Mouse (Mus musculus): ENCODE measurements around the gene Wdr95. TPM values are rescaled to one million over a fixed set of nuclear protein-coding genes. Genes with fewer than 3 reads are reported as not detected.

Gene Wdr95
- total RNA-seq, 2 experiments from 2014 or later, result not detected

- intact Hi-C loops (cut with DNase I), result no loop called here
- peak; percentile 76 to 77 for DNase-seq
Measured at GRCm38 (mm10) chr5:149566957-149567356, 38.5 kb downstream of the Wdr95 start.

- no peak for DNase-seq
- intact Hi-C loops (cut with DNase I), result no loop called here
Measured at GRCm38 (mm10) chr5:149568993-149569392, 40.5 kb downstream of the Wdr95 start.

GRCm38 (mm10) chr5:149576977-149577376, 48.5 kb downstream of the Wdr95 start:
- peak in 1 of 2 experiments; percentile 27 for DNase-seq
- intact Hi-C loops (cut with DNase I), result no loop called here

GRCm38 (mm10) chr5:149577449-149577848, 49.0 kb downstream of the Wdr95 start:
- intact Hi-C loops (cut with DNase I), result no loop called here
- no peak for DNase-seq

GRCm38 (mm10) chr5:149582642-149583262, 54.3 kb downstream of the Wdr95 start:
- intact Hi-C loops (cut with DNase I), result no loop called here
- no peak for DNase-seq

GRCm38 (mm10) chr5:149583507-149583906, 55.0 kb downstream of the Wdr95 start:
- DNase-seq, result no peak
- intact Hi-C loops (cut with DNase I), result no loop called here

- intact Hi-C loops (cut with DNase I), result no loop called here
- DNase-seq, result no peak
Measured at GRCm38 (mm10) chr5:149584154-149584655, 55.7 kb downstream of the Wdr95 start.

GRCm38 (mm10) chr5:149585231-149585630, 56.8 kb downstream of the Wdr95 start:
- intact Hi-C loops (cut with DNase I), result no loop called here
- no peak for DNase-seq

- intact Hi-C loops (cut with DNase I), result no loop called here
- no peak for DNase-seq
Measured at GRCm38 (mm10) chr5:149585910-149586309, 57.4 kb downstream of the Wdr95 start.

- intact Hi-C loops (cut with DNase I), result no loop called here
- DNase-seq, result no peak
Measured at GRCm38 (mm10) chr5:149587327-149587895, 58.9 kb downstream of the Wdr95 start.

- intact Hi-C loops (cut with DNase I), result no loop called here
- peak; percentile 32 to 45 for DNase-seq
Measured at GRCm38 (mm10) chr5:149588814-149589534, 60.5 kb downstream of the Wdr95 start.

GRCm38 (mm10) chr5:149589932-149590331, 61.5 kb downstream of the Wdr95 start:
- DNase-seq, result no peak

GRCm38 (mm10) chr5:149594215-149594614, 65.7 kb downstream of the Wdr95 start:
- intact Hi-C loops (cut with DNase I), result no loop called here

More at GRCm38 (mm10) chr5:149589932-149590331, 61.5 kb downstream of the Wdr95 start:
- intact Hi-C loops (cut with DNase I), result no loop called here

GRCm38 (mm10) chr5:149597351-149597750, 68.9 kb downstream of the Wdr95 start:
- no peak for DNase-seq
- intact Hi-C loops (cut with DNase I), result no loop called here

More at GRCm38 (mm10) chr5:149594215-149594614, 65.7 kb downstream of the Wdr95 start:
- DNase-seq, result no peak

GRCm38 (mm10) chr5:149601996-149602395, 73.5 kb downstream of the Wdr95 start:
- no peak for DNase-seq
- intact Hi-C loops (cut with DNase I), result no loop called here

GRCm38 (mm10) chr5:149603241-149603640, 74.8 kb downstream of the Wdr95 start:
- DNase-seq, result peak; percentile 9 to 12
- intact Hi-C loops (cut with DNase I), result no loop called here

- intact Hi-C loops (cut with DNase I), result no loop called here
- DNase-seq, result no peak
Measured at GRCm38 (mm10) chr5:149607083-149607720, 78.7 kb downstream of the Wdr95 start.

GRCm38 (mm10) chr5:149611476-149612164, 83.1 kb downstream of the Wdr95 start:
- peak in 1 of 2 experiments; percentile 14 for DNase-seq
- intact Hi-C loops (cut with DNase I), result no loop called here

- DNase-seq, result no peak
- intact Hi-C loops (cut with DNase I), result no loop called here
Measured at GRCm38 (mm10) chr5:149612165-149612518, 83.7 kb downstream of the Wdr95 start.

- intact Hi-C loops (cut with DNase I), result no loop called here
- DNase-seq, result peak; percentile 11 to 24
Measured at GRCm38 (mm10) chr5:149612740-149613139, 84.3 kb downstream of the Wdr95 start.

- intact Hi-C loops (cut with DNase I), result no loop called here
- DNase-seq, result no peak
Measured at GRCm38 (mm10) chr5:149616138-149616537, 87.7 kb downstream of the Wdr95 start.
